Mouse (Mus musculus): Measurements from ENCODE around the gene Txndc8. TPM values are rescaled to one million over a fixed set of nuclear protein-coding genes. Genes with fewer than 3 reads are reported as not detected.

The Txndc8 gene
- total and polyA plus RNA-seq, 3 experiments: not detected

DNA sequence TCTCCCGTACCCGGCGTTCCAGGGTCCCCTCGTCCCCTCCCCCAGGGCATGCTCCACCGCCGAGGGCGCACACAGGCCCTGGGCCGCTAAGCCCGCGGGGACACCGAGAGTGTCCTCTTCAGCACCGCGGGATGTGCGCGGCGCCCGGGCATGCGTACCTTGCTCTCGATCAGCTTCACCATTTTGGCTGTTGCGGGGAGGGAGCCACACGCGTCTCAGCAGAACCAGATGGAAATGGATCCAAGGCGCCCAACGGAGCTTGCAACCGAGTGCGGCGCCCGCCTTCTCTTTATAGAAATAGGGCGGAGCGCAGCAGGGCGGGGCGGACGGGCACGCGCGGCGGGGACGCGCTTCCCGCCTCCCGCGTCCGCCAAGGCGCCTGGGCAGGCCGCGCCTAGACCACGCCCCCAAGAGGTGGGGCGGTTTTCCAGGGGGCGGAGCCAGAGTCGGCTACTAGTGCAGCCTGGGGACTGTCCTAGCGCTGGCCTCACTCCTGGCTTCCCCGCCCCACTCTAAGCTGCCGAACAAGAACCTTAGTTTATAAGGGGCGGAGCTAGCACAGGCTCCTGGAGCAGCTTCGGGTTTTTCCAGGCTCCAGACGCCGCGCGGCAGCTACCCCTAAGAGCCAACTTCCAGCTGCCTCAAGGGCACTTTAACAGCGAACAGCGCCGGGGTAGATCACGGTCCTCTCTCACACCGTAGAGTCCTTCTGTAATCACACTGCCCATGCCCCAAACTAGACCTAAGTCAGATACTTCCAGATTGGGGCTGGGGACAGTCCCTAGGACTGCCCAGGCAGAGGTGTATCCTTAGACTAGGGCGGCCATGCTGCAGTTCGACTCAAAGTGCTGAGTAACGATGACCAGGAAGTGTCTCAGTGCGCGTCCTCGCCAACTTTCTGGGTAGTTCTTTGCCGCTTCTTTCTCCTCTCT is 52.6 kb downstream of the Txndc8 start, which contains the start of gene Txn1:
Gene Txn1 (minus strand): TSS at position 383 of the 932 bp plus-strand sequence.
- DNase-seq: peak; percentile 99

GRCm38 (mm10) chr4:57955544-57955958 is 53.4 kb downstream of the Txndc8 start:
- DNase-seq: peak; percentile 91

- no peak for DNase-seq
These were observed 53.9 kb downstream of the Txndc8 start for GRCm38 (mm10) chr4:57954991-57955390.

DNA sequence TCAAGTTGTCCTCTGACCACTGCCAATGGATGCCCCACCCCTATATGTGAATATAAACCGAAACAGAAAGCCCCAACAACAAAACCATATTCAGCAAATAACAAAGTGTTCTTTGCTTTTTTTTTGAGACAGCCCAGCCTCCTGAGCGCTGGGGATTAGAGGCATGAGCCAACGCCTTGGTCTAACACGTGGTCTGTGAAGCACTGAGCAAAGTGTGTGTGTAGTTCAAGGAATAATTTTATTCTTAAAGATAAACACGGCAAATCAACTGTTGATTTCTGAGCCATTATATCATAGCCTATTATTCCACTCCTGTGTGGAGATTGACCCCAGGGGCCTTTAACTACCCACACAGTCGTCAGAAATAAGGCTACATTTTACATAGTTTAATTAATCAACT is 54.3 kb downstream of the Txndc8 start:
- DNase-seq: no peak

DNA sequence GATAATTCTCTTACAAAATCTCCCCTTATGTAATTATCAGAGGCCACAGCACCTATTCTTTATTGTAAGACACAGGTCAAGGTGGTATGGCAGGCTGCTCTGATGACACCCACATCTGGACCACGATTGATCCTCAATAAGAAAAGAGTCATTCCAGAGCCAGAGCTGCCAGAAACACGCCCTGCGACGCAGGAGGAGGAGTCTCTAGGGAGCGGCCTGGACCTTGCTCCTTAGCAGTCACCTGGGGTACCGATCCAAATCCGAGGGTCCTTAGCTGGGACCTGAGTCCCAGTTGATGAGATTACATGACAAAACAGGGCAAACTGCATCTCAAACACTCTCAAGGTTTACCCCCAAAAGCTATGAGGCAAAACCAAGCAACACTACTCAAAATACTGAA is 55.1 kb downstream of the Txndc8 start:
- DNase-seq: peak; percentile 7

- DNase-seq: peak; percentile 42
These were observed 56.0 kb downstream of the Txndc8 start for GRCm38 (mm10) chr4:57952891-57953290.

DNA sequence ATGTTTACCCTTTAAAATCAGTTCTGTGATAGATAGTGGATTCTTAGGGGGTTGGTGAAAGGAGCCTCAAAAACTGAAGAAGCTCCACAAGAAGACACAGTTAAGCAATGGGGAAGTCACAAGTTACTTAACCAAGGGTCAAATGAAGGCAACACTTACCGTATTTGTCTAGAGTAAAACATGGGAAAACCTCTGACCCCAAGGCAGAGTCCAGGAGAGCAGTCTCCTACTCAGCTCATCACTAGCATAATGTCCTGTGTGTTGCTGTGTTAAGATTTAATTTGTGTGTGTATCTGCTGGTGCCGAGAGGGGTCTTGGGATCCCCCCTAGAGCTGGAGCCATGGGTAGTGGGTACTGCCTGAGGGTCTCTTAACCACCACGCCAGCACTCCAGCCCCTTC is 56.5 kb downstream of the Txndc8 start:
- no peak for DNase-seq

DNA sequence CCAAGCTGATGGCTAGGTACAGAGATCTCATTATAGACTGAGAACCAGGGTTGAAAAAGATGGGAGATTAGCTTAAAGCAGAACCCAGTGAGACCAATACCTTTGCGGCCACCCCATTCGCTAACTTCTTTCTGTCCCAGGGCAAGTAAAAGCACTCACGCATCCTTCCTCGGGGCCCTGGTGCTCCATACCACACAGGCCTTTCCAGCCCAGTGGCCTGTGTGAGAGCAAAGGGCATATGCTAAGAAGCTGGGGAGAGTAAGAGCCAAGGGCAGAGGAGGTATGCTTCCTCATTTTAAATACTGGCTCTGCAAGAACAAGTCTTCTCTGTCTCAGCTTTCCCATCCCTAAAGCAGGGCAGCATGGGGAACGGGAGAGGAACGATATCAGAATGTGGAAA is 59.1 kb downstream of the Txndc8 start:
- no peak for DNase-seq

- no peak for DNase-seq
These were observed 61.4 kb downstream of the Txndc8 start for GRCm38 (mm10) chr4:57947476-57947875.

DNA sequence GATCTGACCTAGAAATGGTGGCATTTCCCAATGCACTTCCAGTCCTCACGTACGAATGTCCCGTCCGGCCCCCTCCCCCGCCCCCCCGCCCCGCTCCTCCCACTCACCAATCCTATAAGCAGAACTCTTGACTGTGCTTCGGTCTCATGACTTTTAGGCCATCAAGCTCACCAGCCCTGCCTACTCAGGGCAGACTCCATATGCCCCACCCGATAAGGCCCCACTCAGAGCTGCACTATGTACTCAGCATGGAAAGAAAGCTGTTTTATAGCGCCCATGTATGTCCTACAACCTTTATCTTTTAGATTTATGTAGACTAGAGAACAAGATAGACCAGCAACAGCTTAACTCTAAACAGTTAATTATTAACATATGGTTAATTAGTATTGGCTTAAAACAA is 61.9 kb downstream of the Txndc8 start:
- no peak for DNase-seq

GRCm38 (mm10) chr4:57942892-57943291 is 66.0 kb downstream of the Txndc8 start:
- no peak for DNase-seq

DNA sequence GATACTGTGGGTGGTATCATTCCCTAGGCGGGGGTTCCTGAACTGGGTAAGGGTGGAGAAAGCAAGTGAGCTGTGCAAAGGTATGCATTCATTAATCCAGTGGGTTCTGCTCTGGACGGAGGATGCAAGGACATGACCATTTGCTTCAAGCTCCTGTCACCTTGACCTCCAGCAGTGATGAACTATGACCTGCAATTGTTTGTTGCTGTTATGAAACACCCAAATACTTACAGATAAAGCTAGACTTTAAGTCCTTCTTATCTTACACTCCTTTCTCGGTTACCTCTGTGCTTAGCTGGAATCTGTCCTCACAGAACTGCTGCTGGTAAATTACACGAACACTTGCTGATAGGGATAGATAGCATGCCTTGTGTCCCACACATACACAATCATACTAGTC is 68.3 kb downstream of the Txndc8 start:
- DNase-seq: no peak

DNA sequence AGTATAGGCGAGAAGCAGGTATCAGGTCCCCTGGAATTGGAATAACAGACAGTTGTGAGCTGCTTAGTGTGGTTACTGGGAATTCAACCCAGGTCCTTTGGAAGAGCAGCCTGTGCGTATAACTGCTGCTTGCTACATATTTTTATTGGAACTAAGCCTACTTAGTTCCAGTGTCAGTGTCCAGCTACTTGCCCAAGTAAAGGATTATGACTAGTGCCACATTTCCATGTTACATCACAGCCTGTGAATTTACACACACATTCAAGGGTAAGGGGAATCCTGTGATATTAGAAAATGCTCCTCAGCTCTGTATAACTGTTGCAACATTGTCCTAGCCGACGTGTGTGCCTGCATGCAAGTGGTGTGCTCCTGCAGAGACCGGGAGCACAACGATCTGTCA is 71.6 kb downstream of the Txndc8 start:
- no peak for DNase-seq

DNA sequence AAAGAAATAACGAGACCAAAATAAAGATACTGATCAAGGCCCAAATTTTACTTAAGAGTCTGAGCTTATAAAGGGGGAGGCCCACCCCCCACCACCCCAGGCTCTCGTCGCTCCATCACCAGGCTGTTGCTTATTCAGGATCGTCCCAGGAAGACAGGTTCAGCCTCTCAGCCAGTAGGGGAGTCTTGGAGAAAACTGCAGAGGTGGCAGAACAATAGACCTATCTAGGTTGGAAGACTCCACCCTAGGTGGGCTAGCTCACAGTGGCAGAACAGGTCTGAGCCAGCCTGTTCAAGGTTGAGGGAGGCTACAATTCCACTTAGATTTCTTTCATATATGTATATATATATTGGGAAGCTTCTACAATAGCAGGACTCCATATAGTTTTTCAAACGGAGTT is 74.7 kb downstream of the Txndc8 start:
- DNase-seq: no peak

Other genes starting within 250 kb of the Txndc8 start
- 10 to 100 TPM; 11.5 to 11.6 TPM for gene D630039A03Rik, start 92.8 kb downstream of the Txndc8 start, total RNA-seq (2021)
- gene D630039A03Rik, start 92.8 kb downstream of the Txndc8 start, polyA plus RNA-seq (2012; rRNA removed): 3.8 and 4.9 TPM in 2 replicates
- gene Txn1, start 52.7 kb downstream of the Txndc8 start, total RNA-seq (2021): 100 to 1,000 TPM; 264 to 311 TPM
- gene Txn1, start 52.7 kb downstream of the Txndc8 start, polyA plus RNA-seq (2012; rRNA removed): 61.2 and 69.7 TPM in 2 replicates
- 10 to 100 TPM in 1 of 2 experiments, 1 to 10 TPM in 1; 9.7 to 16.7 TPM for gene Svep1, start 197.7 kb upstream of the Txndc8 start, total RNA-seq (2021)
- 2.9 and 3.2 TPM in 2 replicates for gene Svep1, start 197.7 kb upstream of the Txndc8 start, polyA plus RNA-seq (2012; rRNA removed)

Measured in adrenal gland, adult 2 months (tissue).